Mouse (Mus musculus): Measurements from ENCODE around the gene 2900026A02Rik.

- no peak for TF ChIP-seq CTCF (IDR thresholded peaks at IDR 0.05; ENCODE audit: control insufficient read depth, insufficient read depth, insufficient replicate concordance, low read depth, low read length)
- TF ChIP-seq POLR2A (IDR thresholded peaks at IDR 0.05; ENCODE audit: control insufficient read depth, low read depth, low read length), result no peak
Measured at GRCm38 (mm10) chr5:113160320-113160719, 60.7 kb downstream of the 2900026A02Rik start.

Measured in testis, adult 2 months (tissue).